ENCODE assay signal across 15 mouse cellular contexts in the genomic region with DNA sequence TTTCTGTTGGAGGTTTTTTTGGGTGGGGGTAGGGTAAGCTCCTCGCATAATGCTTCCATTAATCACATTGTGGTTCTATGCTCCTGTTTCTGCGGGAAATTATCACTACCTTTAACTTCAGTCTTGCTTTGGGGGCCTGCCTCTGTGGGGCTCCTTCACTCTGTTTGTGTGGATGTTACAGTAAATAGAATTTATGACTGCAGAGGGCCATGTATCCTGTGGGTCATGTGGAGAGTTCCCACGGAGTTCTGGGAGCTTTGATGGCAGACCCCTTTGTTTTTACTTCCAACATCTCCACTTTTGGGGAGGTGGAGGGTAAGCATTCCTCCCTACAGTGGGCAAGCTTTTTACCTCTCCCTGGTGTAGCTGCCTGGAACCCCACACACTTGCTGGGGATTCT.
DNase-seq lines count a peak whose midpoint lies in the region; ATAC-seq and TF ChIP-seq lines count a peak whose summit lies in the region.
"Had no signal": no experiment of that assay in that cellular context is flagged by ENCODE, and none has a peak within 500 bp of the region (broad histone marks: within the 10 kb centered on the region; RNA-seq: fewer than 3 reads in every experiment).

No protein-coding gene starts in this region.

- H3K27ac ChIP-seq in hindbrain, embryonic 12.5 days: no peak overlapping the region
- H3K27ac ChIP-seq in hindbrain, postnatal 0 days: no peak overlapping the region
- no peak overlapping the region for H3K27ac ChIP-seq in neural tube, embryonic 15.5 days (replicated peaks)
- H3K27ac ChIP-seq in embryonic facial prominence, embryonic 14.5 days (replicated peaks; ENCODE audit: low read depth, low read length): 0 out of 2 replicates have a peak overlapping the region, but pooled peaks have one; percentile 33
- H3K27ac ChIP-seq: limb, embryonic 15.5 days had no signal

- no peaks in the 10 kb centered on the region for H3K27me3 ChIP-seq in hindbrain, embryonic 12.5 days
- no peaks in the 10 kb centered on the region for H3K27me3 ChIP-seq in hindbrain, postnatal 0 days (ENCODE audit: insufficient read depth, low read length)
- H3K27me3 ChIP-seq in neural tube, embryonic 15.5 days (replicated peaks): no peaks in the 10 kb centered on the region
- no peaks in the 10 kb centered on the region for H3K27me3 ChIP-seq in embryonic facial prominence, embryonic 14.5 days (replicated peaks; ENCODE audit: control insufficient read depth, insufficient read depth, low read length)
- H3K27me3 ChIP-seq: limb, embryonic 15.5 days had no signal

- no peak overlapping the region for H3K4me3 ChIP-seq in hindbrain, embryonic 12.5 days
- H3K4me3 ChIP-seq in hindbrain, postnatal 0 days (ENCODE audit: low read length): no peak overlapping the region
- H3K4me3 ChIP-seq in neural tube, embryonic 15.5 days (replicated peaks): no peak overlapping the region
- no peak overlapping the region for H3K4me3 ChIP-seq in embryonic facial prominence, embryonic 14.5 days (ENCODE audit: low read depth, low read length)
- no peak overlapping the region for H3K4me3 ChIP-seq in lung, adult 2 months (replicated peaks; ENCODE audit: extremely low read depth, low read depth, low read length)
- H3K4me3 ChIP-seq: erythroblast, embryonic 14.5 days; limb, embryonic 15.5 days had no signal

- H3K9me3 ChIP-seq in hindbrain, embryonic 12.5 days (replicated peaks): no peaks in the 10 kb centered on the region
- H3K9me3 ChIP-seq in hindbrain, postnatal 0 days (ENCODE audit: low read length): no peaks in the 10 kb centered on the region
- H3K9me3 ChIP-seq in neural tube, embryonic 15.5 days (replicated peaks): no peaks in the 10 kb centered on the region
- no peaks in the 10 kb centered on the region for H3K9me3 ChIP-seq in embryonic facial prominence, embryonic 14.5 days (ENCODE audit: control insufficient read depth, low read length)
- H3K9me3 ChIP-seq: limb, embryonic 15.5 days had no signal

- no peak overlapping the region for H3K9ac ChIP-seq in hindbrain, embryonic 12.5 days
- H3K9ac ChIP-seq in hindbrain, postnatal 0 days (replicated peaks; ENCODE audit: low read length): no peak overlapping the region
- no peak overlapping the region for H3K9ac ChIP-seq in neural tube, embryonic 15.5 days (replicated peaks)
- no peak overlapping the region for H3K9ac ChIP-seq in embryonic facial prominence, embryonic 14.5 days (ENCODE audit: low read depth, low read length)
- H3K9ac ChIP-seq: limb, embryonic 15.5 days had no signal

- WGBS in hindbrain, embryonic 12.5 days: 21% methylated on average over 3 of the region's 3 CpGs
- 27% methylated on average over 3 of the region's 3 CpGs for WGBS in hindbrain, postnatal 0 days
- WGBS in neural tube, embryonic 15.5 days: 13% methylated on average over 3 of the region's 3 CpGs
- 38% methylated on average over 3 of the region's 3 CpGs for WGBS in embryonic facial prominence, embryonic 14.5 days
- WGBS in lung, adult 2 months: 67% methylated on average over 3 of the region's 3 CpGs

- H3K4me1 ChIP-seq in hindbrain, embryonic 12.5 days: peaks cover 18% of the 10 kb centered on the region
- no peaks in the 10 kb centered on the region for H3K4me1 ChIP-seq in hindbrain, postnatal 0 days (ENCODE audit: insufficient read depth, low read length)
- H3K4me1 ChIP-seq in neural tube, embryonic 15.5 days: peaks cover 3% of the 10 kb centered on the region; the same call in 1 of the 2 replicates
- peaks cover 13% of the 10 kb centered on the region for H3K4me1 ChIP-seq in embryonic facial prominence, embryonic 14.5 days (ENCODE audit: control insufficient read depth, insufficient read depth, low read length)
- no peaks in the 10 kb centered on the region for H3K4me1 ChIP-seq in lung, adult 2 months (ENCODE audit: control insufficient read depth, insufficient read depth, low read length)

- 0 out of 2 replicates have a peak, but pooled peaks have one; percentile 19 for ATAC-seq in hindbrain, embryonic 12.5 days (ENCODE audit: low FRiP score)
- ATAC-seq in hindbrain, postnatal 0 days: no peak
- no peak for ATAC-seq in neural tube, embryonic 15.5 days (ENCODE audit: low FRiP score)
- no peak for ATAC-seq in embryonic facial prominence, embryonic 14.5 days (ENCODE audit: low read depth)

- no peak overlapping the region for H3K4me2 ChIP-seq in hindbrain, embryonic 12.5 days (replicated peaks)
- no peak overlapping the region for H3K4me2 ChIP-seq in hindbrain, postnatal 0 days (ENCODE audit: low read depth, low read length)
- H3K4me2 ChIP-seq in neural tube, embryonic 15.5 days: no peak overlapping the region
- H3K4me2 ChIP-seq in embryonic facial prominence, embryonic 14.5 days (ENCODE audit: low read depth, low read length): no peak overlapping the region
- H3K4me2 ChIP-seq: heart, embryonic 11.5 days; limb, embryonic 15.5 days had no signal

- no peaks in the 10 kb centered on the region for H3K36me3 ChIP-seq in hindbrain, embryonic 12.5 days
- no peaks in the 10 kb centered on the region for H3K36me3 ChIP-seq in hindbrain, postnatal 0 days (ENCODE audit: insufficient read depth, low read length)
- no peaks in the 10 kb centered on the region for H3K36me3 ChIP-seq in neural tube, embryonic 15.5 days
- H3K36me3 ChIP-seq in embryonic facial prominence, embryonic 14.5 days (ENCODE audit: control insufficient read depth, insufficient read depth, low read length): no peaks in the 10 kb centered on the region
- H3K36me3 ChIP-seq: limb, embryonic 15.5 days had no signal

- TF ChIP-seq POLR2A in lung, adult 2 months (IDR thresholded peaks at IDR 0.05; ENCODE audit: borderline replicate concordance, extremely low read depth, low read depth, low read length): no peak

- DNase-seq in hindbrain, postnatal 0 days (ENCODE audit: low spot score): no peak
- DNase-seq in neural tube, embryonic 10.5 days (ENCODE audit: extremely low spot score, low spot score): peak; percentile 65
- no peak for DNase-seq in embryonic facial prominence, embryonic 14.5 days (ENCODE audit: low spot score)
- no peak for DNase-seq in frontal cortex, adult 2 months (ENCODE audit: extremely low spot score in 1 of 2, low spot score in 1 of 2)
- DNase-seq in lung, adult 2 months: no peak
- DNase-seq: adrenal gland, postnatal 25 days; cerebellum, adult 2 months; heart, postnatal 14 days; kidney, postnatal 36 days; thymus, postnatal 36 days had no signal

- TF ChIP-seq CTCF in hindbrain, postnatal 0 days (IDR thresholded peaks at IDR 0.05; ENCODE audit: low read depth): no peak
- TF ChIP-seq CTCF in lung, adult 2 months (IDR thresholded peaks at IDR 0.05; ENCODE audit: insufficient read depth, low read length): no peak
